Mouse (Mus musculus) embryonic facial prominence, embryonic 14.5 days (tissue): Measurements from ENCODE around the gene Pinlyp. TPM values are rescaled to one million over a fixed set of nuclear protein-coding genes. Genes with fewer than 3 reads are reported as not detected.

Experiments used
- ATAC-seq: fragments of 200-750 bp; cut with Nextera tagmentation; 2 replicates; pipeline ENCODE4 v1.8.0; 2017; ENCODE audit warnings: low read depth, moderate number of reproducible peaks, moderate TSS enrichment
- DNase-seq: peaks from one replicate; pipeline ENCODE4 v3.0.0-alpha.2; 2015; ENCODE audit warnings: low spot score
- H3K27ac ChIP-seq: fragments of 300-500 bp; sonication (generic); replicated peaks from 2 replicates; pipeline ENCODE4 v1.5.1; 2014; ENCODE audit warnings: low read depth, mild to moderate bottlenecking, low read length, moderate library complexity
- H3K27me3 ChIP-seq: fragments of 300-500 bp; sonication (generic); replicated peaks from 2 replicates; pipeline ENCODE4 v1.6.1; 2014; ENCODE audit warnings: low read length; ENCODE audit not compliant: control insufficient read depth, insufficient read depth
- H3K36me3 ChIP-seq: fragments of 300-500 bp; sonication (generic); 2 replicates; pipeline ENCODE4 v1.6.1; 2014; ENCODE audit warnings: low read length, mixed read lengths; ENCODE audit not compliant: control insufficient read depth, insufficient read depth
- H3K4me1 ChIP-seq: fragments of 300-500 bp; sonication (generic); 2 replicates; pipeline ENCODE4 v1.6.1; 2014; ENCODE audit warnings: antibody characterized with exemption, low read length; ENCODE audit not compliant: control insufficient read depth, insufficient read depth
- H3K4me2 ChIP-seq: fragments of 300-500 bp; sonication (generic); 2 replicates; pipeline ENCODE4 v1.6.1; 2014; ENCODE audit warnings: low read depth, mild to moderate bottlenecking, low read length, moderate library complexity, mixed read lengths
- H3K4me3 ChIP-seq: fragments of 300-500 bp; sonication (generic); 2 replicates; pipeline ENCODE4 v1.5.1; 2014; ENCODE audit warnings: low read depth, mild to moderate bottlenecking, low read length
- H3K9ac ChIP-seq: fragments of 300-500 bp; sonication (generic); 2 replicates; pipeline ENCODE4 v1.6.1; 2014; ENCODE audit warnings: low read depth, mild to moderate bottlenecking, low read length, moderate library complexity, mixed read lengths
- H3K9me3 ChIP-seq: fragments of 300-500 bp; sonication (generic); 2 replicates; pipeline ENCODE4 v1.6.1; 2016; ENCODE audit warnings: low read length; ENCODE audit not compliant: control insufficient read depth
- WGBS: fragments of 180-500 bp; shearing (Covaris S2); extraction: QIAGEN DNeasy Blood & Tissue Kit; methylation state at CpG from one replicate; pipeline ENCODE4 v1.1.7; 2014; 5-methylcytosine and 5-hydroxymethylcytosine counted together
- polyA plus RNA-seq: library from polyadenylated mRNA; unstranded; fragments of >200 nt; fragmentation: Nextera tagmentation; extraction: Ambion mirVana; gene quantifications from 2 replicates; pipeline ENCODE4 v1.2.1, GENCODE M21; 2014

Gene Pinlyp
- polyA plus RNA-seq, 1 experiment from 2014 or later = 1.5 TPM

DNA sequence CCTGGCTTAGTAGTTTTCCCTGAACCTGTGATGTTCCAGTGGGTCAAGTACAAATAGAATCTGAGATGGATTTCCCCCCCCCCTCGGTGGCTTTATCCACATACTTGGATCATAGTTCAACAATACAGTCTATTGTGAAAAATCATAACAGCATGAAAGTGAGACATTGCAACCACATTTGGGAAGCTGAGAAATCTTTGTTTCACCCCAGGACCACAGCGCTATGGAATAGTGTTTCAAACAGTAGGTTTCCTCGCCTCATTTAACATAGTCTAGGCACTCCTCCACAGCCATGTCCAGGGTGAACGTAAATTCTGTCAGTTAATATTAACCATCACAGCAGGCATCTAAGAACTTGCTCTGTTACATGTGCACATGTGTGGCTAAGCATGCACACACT is 8.8 kb downstream of the Pinlyp start:
- no peaks in the 10 kb centered on the region for H3K9me3 ChIP-seq
- no peak overlapping the region for H3K27ac ChIP-seq
- H3K9ac ChIP-seq = no peak overlapping the region
- peaks cover 5% of the 10 kb centered on the region; the same call in 1 of the 2 replicates for H3K4me1 ChIP-seq
- H3K4me3 ChIP-seq = no peak overlapping the region
- 72% methylated on average over 4 of the region's 4 CpGs for WGBS
- ATAC-seq (no peak), DNase-seq (no peak)
- no peak overlapping the region for H3K4me2 ChIP-seq
- no peaks in the 10 kb centered on the region; the same call in 1 of the 2 replicates for H3K27me3 ChIP-seq
- peaks cover 36% of the 10 kb centered on the region for H3K36me3 ChIP-seq

DNA sequence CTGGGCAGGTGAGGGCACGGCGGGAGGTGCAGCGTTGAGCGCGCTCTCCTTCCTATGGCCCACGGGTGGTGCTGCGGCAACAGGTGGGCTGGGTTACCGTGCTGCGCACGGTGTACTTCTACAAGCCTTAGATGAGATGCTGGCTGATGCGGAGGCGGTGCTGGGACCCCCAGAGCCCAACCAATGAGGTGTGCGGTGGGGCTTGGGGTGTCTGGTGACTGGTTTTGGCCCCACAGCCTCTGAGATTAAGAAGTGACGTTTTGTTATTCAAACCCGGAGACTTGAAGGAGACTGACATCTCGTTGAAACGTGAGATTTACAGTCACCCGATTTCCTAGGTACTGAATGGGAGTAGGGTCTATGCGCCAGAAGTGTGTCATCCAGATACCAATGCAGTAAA is 11.6 kb downstream of the Pinlyp start:
- Histone ChIP-seq H3K9me3 (no peaks in the 10 kb centered on the region), H3K36me3 (peaks cover 36% of the 10 kb centered on the region), H3K4me2 (no peak overlapping the region), H3K9ac (peak overlapping the region; percentile 19; the same call in 1 of the 2 replicates), H3K27me3 (no peaks in the 10 kb centered on the region; the same call in 1 of the 2 replicates), H3K27ac (no peak overlapping the region), H3K4me3 (0 out of 2 replicates have a peak overlapping the region, but pooled peaks have one; percentile 3), H3K4me1 (peaks cover 14% of the 10 kb centered on the region)
- ATAC-seq (no peak), DNase-seq (no peak)
- WGBS = 26% methylated on average over 14 of the region's 19 CpGs

GRCm38 (mm10) chr7:24533806-24534205 is 12.1 kb downstream of the Pinlyp start:
- peak overlapping the region; percentile 20; the same call in 1 of the 2 replicates for H3K4me2 ChIP-seq
- no peaks in the 10 kb centered on the region; the same call in 1 of the 2 replicates for H3K27me3 ChIP-seq
- H3K4me1 ChIP-seq = peaks cover 15% of the 10 kb centered on the region
- H3K36me3 ChIP-seq = peaks cover 36% of the 10 kb centered on the region
- DNase-seq = no peak
- no peak for ATAC-seq
- WGBS = 42% methylated on average over 26 of the region's 42 CpGs
- peak overlapping the region; percentile 19; the same call in 1 of the 2 replicates for H3K9ac ChIP-seq
- H3K9me3 ChIP-seq = no peaks in the 10 kb centered on the region
- 0 out of 2 replicates have a peak overlapping the region, but pooled peaks have one; percentile 3 for H3K4me3 ChIP-seq
- H3K27ac ChIP-seq = no peak overlapping the region

GRCm38 (mm10) chr7:24533031-24533571 is 12.8 kb downstream of the Pinlyp start:
- no peak overlapping the region for H3K27ac ChIP-seq
- H3K36me3 ChIP-seq = peaks cover 36% of the 10 kb centered on the region
- no peak for ATAC-seq
- no peak overlapping the region for H3K4me3 ChIP-seq
- 76% methylated on average over 25 of the region's 28 CpGs for WGBS
- H3K4me1 ChIP-seq = peaks cover 15% of the 10 kb centered on the region
- no peaks in the 10 kb centered on the region for H3K9me3 ChIP-seq
- no peak overlapping the region for H3K9ac ChIP-seq
- DNase-seq = no peak
- H3K4me2 ChIP-seq = no peak overlapping the region
- H3K27me3 ChIP-seq = no peaks in the 10 kb centered on the region; the same call in 1 of the 2 replicates

- ATAC-seq (peak; percentile 63), DNase-seq (peak; percentile 88)
- peaks cover 34% of the 10 kb centered on the region for H3K36me3 ChIP-seq
- H3K4me3 ChIP-seq = peak overlapping the region; percentile 68
- H3K27ac ChIP-seq = peak overlapping the region; percentile 87
- 1% methylated on average over 34 of the region's 43 CpGs for WGBS
- no peaks in the 10 kb centered on the region; the same call in 1 of the 2 replicates for H3K27me3 ChIP-seq
- no peaks in the 10 kb centered on the region for H3K9me3 ChIP-seq
- peak overlapping the region; percentile 98 for H3K4me2 ChIP-seq
- H3K4me1 ChIP-seq = peaks cover 22% of the 10 kb centered on the region
- peak overlapping the region; percentile 87 for H3K9ac ChIP-seq
Measured at GRCm38 (mm10) chr7:24531211-24531971, 14.5 kb downstream of the Pinlyp start.

GRCm38 (mm10) chr7:24530062-24530931 is 15.6 kb downstream of the Pinlyp start, which contains the start of gene Irgq:
TSS of gene Irgq (plus strand) at chr7:24530689.
- no peaks in the 10 kb centered on the region for H3K9me3 ChIP-seq
- DNase-seq = peak; percentile 100
- peak within 1 kb of the TSS; percentile 98 for H3K4me2 ChIP-seq
- H3K27me3 ChIP-seq = no peaks in the 10 kb centered on the region; the same call in 1 of the 2 replicates
- H3K4me3 ChIP-seq = peak within 1 kb of the TSS; percentile 68
- ATAC-seq = peak; percentile 97
- H3K36me3 ChIP-seq = peaks cover 24% of the 10 kb centered on the region
- peaks cover 22% of the 10 kb centered on the region for H3K4me1 ChIP-seq
- H3K9ac ChIP-seq = peak within 1 kb of the TSS; percentile 87
- WGBS = under 1% methylated on average over 44 of the region's 44 CpGs
- H3K27ac ChIP-seq = peak within 1 kb of the TSS; percentile 92

DNA sequence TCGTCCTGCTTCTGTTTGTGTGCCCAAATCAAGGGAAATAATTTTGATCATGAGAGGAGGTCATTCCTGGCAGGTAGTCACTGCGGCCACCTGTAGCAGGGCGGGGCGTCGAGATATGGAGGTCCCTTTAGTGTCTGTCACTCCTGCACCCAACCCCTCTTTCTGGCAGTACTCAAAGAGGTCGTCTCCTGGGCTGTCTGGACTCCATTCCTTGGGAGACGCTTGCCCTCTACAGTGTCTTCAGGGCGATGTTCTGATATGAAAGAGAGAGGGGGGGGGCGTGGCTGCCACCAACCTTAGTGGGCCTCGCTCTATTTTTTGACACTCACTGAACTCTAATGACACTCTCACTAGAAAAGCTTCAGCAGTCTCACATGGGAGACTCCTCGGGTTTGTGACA is 16.3 kb downstream of the Pinlyp start:
- peak overlapping the region; percentile 98 for H3K4me2 ChIP-seq
- ATAC-seq = no peak
- H3K27me3 ChIP-seq = no peaks in the 10 kb centered on the region; the same call in 1 of the 2 replicates
- peaks cover 22% of the 10 kb centered on the region for H3K4me1 ChIP-seq
- H3K4me3 ChIP-seq = peak overlapping the region; percentile 68
- no peak for DNase-seq
- peak overlapping the region; percentile 87 for H3K9ac ChIP-seq
- H3K27ac ChIP-seq = no peak overlapping the region
- WGBS = 53% methylated on average over 11 of the region's 11 CpGs
- H3K9me3 ChIP-seq = no peaks in the 10 kb centered on the region
- peaks cover 17% of the 10 kb centered on the region for H3K36me3 ChIP-seq

DNA sequence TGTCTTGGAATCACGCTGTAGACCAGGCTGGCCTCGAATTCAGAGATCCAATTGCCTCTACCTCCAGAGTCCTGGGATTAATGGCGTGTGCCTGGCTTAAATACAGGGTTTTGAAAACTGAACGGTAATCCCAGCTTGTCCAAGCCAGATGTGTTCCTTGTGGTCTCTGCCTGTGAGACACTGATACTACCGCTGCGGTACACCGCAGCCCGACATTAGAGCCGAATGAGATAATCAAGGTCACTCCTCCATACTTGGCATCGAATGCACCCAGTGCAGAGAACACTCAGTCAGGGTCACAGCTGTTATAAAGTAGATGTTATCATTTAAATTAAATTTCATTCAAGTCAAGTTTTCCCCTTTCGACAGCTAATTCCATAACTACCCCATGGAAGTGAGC is 17.1 kb downstream of the Pinlyp start:
- Histone ChIP-seq H3K9me3 (no peaks in the 10 kb centered on the region), H3K4me1 (peaks cover 22% of the 10 kb centered on the region), H3K9ac (no peak overlapping the region), H3K4me3 (no peak overlapping the region), H3K36me3 (peaks cover 10% of the 10 kb centered on the region), H3K4me2 (no peak overlapping the region), H3K27me3 (no peaks in the 10 kb centered on the region; the same call in 1 of the 2 replicates), H3K27ac (no peak overlapping the region)
- no peak for ATAC-seq
- no peak for DNase-seq
- 84% methylated on average over 11 of the region's 11 CpGs for WGBS
